Comparison of ENCODE assay signal across 12 mouse cellular contexts in genomic region chr10:10942248-10942647, GRCm38 (mm10).
"Had no signal": no experiment of that assay in that cellular context is flagged by ENCODE, and none has a peak within 500 bp of the region (broad histone marks: within the 10 kb centered on the region; RNA-seq: fewer than 3 reads in every experiment).

No protein-coding gene starts in this region.

- H3K4me2 ChIP-seq: limb, embryonic 13.5 days; midbrain, embryonic 12.5 days; neural tube, embryonic 13.5 days; stomach, embryonic 15.5 days had no signal

- ATAC-seq: midbrain, embryonic 16.5 days had no signal

- H3K36me3 ChIP-seq: limb, embryonic 13.5 days; midbrain, embryonic 12.5 days; neural tube, embryonic 13.5 days; stomach, embryonic 15.5 days had no signal

- H3K27me3 ChIP-seq: limb, embryonic 13.5 days; midbrain, embryonic 12.5 days; neural tube, embryonic 13.5 days; stomach, embryonic 15.5 days had no signal

- H3K27ac ChIP-seq: limb, embryonic 13.5 days; liver, embryonic 14.5 days; midbrain, embryonic 12.5 days; neural tube, embryonic 13.5 days; stomach, embryonic 15.5 days had no signal

- H3K4me3 ChIP-seq: limb, embryonic 13.5 days; midbrain, embryonic 12.5 days; neural tube, embryonic 13.5 days; stomach, embryonic 15.5 days had no signal

- DNase-seq: kidney, postnatal 25 days; left cerebral cortex, postnatal 4 days; lung, adult 18-20 months; right cerebral cortex, postnatal 14 days; thymus, adult 2 months; thymus, postnatal 25 days had no signal

- H3K9me3 ChIP-seq: limb, embryonic 13.5 days; midbrain, embryonic 12.5 days; neural tube, embryonic 13.5 days; stomach, embryonic 15.5 days had no signal

- H3K4me1 ChIP-seq: limb, embryonic 13.5 days; midbrain, embryonic 12.5 days; neural tube, embryonic 13.5 days; stomach, embryonic 15.5 days had no signal

- H3K9ac ChIP-seq: limb, embryonic 13.5 days; liver, embryonic 14.5 days; midbrain, embryonic 12.5 days; neural tube, embryonic 13.5 days; stomach, embryonic 15.5 days had no signal
